Mouse (Mus musculus): ENCODE data around the gene Olfr951.

DNA sequence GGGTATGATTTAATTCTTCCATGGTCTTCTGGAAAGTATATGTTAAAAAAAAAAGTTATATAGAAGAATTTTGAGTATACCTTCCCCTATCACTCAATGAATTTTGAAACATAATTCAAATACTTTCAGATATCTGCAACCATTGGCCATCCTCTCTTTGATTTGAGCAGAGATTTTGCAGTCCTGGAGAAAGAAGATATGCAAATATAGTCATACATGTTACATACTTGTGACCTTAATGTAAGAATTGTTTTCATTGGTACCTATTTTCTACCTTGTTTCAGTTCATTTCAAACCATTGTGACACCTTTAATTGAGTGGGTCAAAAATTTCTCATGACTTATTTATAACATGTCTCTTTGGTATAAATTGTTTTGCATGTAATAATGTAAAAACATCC lies 39.8 kb downstream of the Olfr951 start, which contains the start of gene Olfr952:
- no peak for TF ChIP-seq POLR2A (IDR thresholded peaks at IDR 0.05; ENCODE audit: low read depth, low read length)
- TF ChIP-seq CTCF (IDR thresholded peaks at IDR 0.05; ENCODE audit: extremely low read depth, insufficient read depth, insufficient read length, insufficient replicate concordance): no peak
